Mouse (Mus musculus) small intestine, adult 2 months (tissue): ENCODE data around the gene Cryba4.

ENCODE experiments used
- CTCF ChIP-seq: fragments of 200-500 bp; IDR thresholded peaks from 2 replicates; pipeline ENCODE4 v1.5.1; 2012; ENCODE audit warnings: low read depth, mild to moderate bottlenecking, control low read depth, inconsistent platforms, low read length, moderate library complexity, mixed read lengths; ENCODE audit not compliant: insufficient replicate concordance, insufficient read length; ENCODE audit errors: extremely low read depth
- POLR2A ChIP-seq: fragments of 200-500 bp; IDR thresholded peaks from 2 replicates; pipeline ENCODE4 v1.6.1; 2012; ENCODE audit warnings: low read depth, mild to moderate bottlenecking, control low read depth, inconsistent platforms, low read length, moderate library complexity

- TF ChIP-seq POLR2A (no peak), CTCF (no peak)
Observed at GRCm38 (mm10) chr5:112295564-112295963, 43.2 kb upstream of the Cryba4 start.
